Mouse (Mus musculus): Measurements from ENCODE around the gene Ccdc77. TPM values are rescaled to one million over a fixed set of nuclear protein-coding genes. Genes with fewer than 3 reads are reported as not detected.

The Ccdc77 gene
- total and polyA plus RNA-seq, 3 experiments: 14.4 to 17.9 TPM; not detected in 1

- no peaks in the 10 kb centered on the region for H3K9me3 ChIP-seq (replicated peaks; ENCODE audit: insufficient read depth, low read length)
- H3K9ac ChIP-seq (ENCODE audit: control insufficient read depth, low read depth, low read length, poor library complexity, severe bottlenecking): no peak overlapping the region
- no peak overlapping the region for H3K4me3 ChIP-seq (ENCODE audit: control insufficient read depth in 1 of 2, insufficient read depth in 1 of 2, low read depth in 2 of 2, low read length in 2 of 2)
- TF ChIP-seq KAT2A (conservative IDR thresholded peaks at IDR 0.05; ENCODE audit: low read depth, low read length) (no peak), CHD2 (IDR thresholded peaks at IDR 0.05; ENCODE audit: low read length) (no peak), USF2 (IDR thresholded peaks at IDR 0.05; ENCODE audit: borderline replicate concordance in 1 of 2, insufficient read depth in 1 of 2, low read depth in 1 of 2, low read length in 2 of 2) (no peak), SIN3A (IDR thresholded peaks at IDR 0.05; ENCODE audit: low read length) (no peak), ZMIZ1 (IDR thresholded peaks at IDR 0.05; ENCODE audit: low read depth, low read length) (no peak), CHD1 (IDR thresholded peaks at IDR 0.05; ENCODE audit: low read depth, low read length) (no peak), ZKSCAN1 (IDR thresholded peaks at IDR 0.05; ENCODE audit: low read depth, low read length) (no peak), ETS1 (IDR thresholded peaks at IDR 0.05; ENCODE audit: low read depth, low read length) (no peak), GATA1 (IDR thresholded peaks at IDR 0.05; ENCODE audit: low read depth, low read length) (no peak), BHLHE40 (IDR thresholded peaks at IDR 0.05; ENCODE audit: borderline replicate concordance, low read depth, low read length) (no peak), MEF2A (IDR thresholded peaks at IDR 0.05; ENCODE audit: extremely low read depth, insufficient replicate concordance, low read depth, low read length, poor library complexity, severe bottlenecking) (no peak), ZC3H11A (IDR thresholded peaks at IDR 0.05; ENCODE audit: low read depth, low read length) (no peak), CTCF (IDR thresholded peaks at IDR 0.05 in 2 of 3, conservative IDR thresholded peaks at IDR 0.05 in 1 of 3; ENCODE audit: control insufficient read depth in 1 of 3, insufficient read depth in 1 of 3, low read depth in 2 of 3, low read length in 3 of 3, poor library complexity in 1 of 3, severe bottlenecking in 1 of 3) (no peak), RCOR1 (IDR thresholded peaks at IDR 0.05; ENCODE audit: low read depth, low read length) (no peak)
- no peaks in the 10 kb centered on the region for H3K79me2 ChIP-seq (ENCODE audit: control insufficient read depth, insufficient read depth, low read length, poor library complexity)
- no peak for DNase-seq (ENCODE audit: low read depth, low spot score)
- no peaks in the 10 kb centered on the region for H3K36me3 ChIP-seq (ENCODE audit: control insufficient read depth in 1 of 2, insufficient read depth in 2 of 2, low read length in 2 of 2)
- H3K27me3 ChIP-seq (ENCODE audit: control insufficient read depth in 1 of 2, insufficient read depth in 2 of 2, low read length in 2 of 2): peaks cover 8% of the 10 kb centered on the region in 2 experiments
- no peaks in the 10 kb centered on the region for H3K4me1 ChIP-seq (ENCODE audit: control insufficient read depth in 1 of 2, insufficient read depth in 2 of 2, low read length in 2 of 2)
- H3K27ac ChIP-seq (ENCODE audit: control insufficient read depth, low read depth, low read length): no peak overlapping the region
These were observed 74.7 kb downstream of the Ccdc77 start for GRCm38 (mm10) chr6:120289430-120289829.

DNA sequence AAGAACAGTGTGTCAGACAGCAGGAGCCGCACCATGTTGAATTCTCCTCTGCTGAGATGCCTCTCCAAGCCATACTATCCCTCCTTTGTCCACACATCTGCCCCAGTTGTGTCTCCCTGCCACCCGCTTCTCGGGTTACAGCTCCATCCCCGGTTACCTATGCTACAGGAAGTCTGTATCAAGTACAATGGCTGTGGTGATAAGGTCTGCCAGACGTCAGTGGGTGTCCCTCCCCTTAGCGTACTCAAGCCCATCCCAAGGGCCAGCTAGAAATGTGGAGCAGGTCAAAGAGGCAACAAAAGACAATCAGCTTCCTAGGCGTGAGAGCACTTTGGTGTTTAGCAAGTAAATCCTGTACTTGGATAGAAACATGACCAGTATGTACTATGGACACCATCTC is 75.6 kb downstream of the Ccdc77 start:
- Histone ChIP-seq H3K27ac (ENCODE audit: control insufficient read depth, low read depth, low read length) (no peak overlapping the region), H3K9me3 (replicated peaks; ENCODE audit: insufficient read depth, low read length) (no peaks in the 10 kb centered on the region), H3K9ac (ENCODE audit: control insufficient read depth, low read depth, low read length, poor library complexity, severe bottlenecking) (no peak overlapping the region), H3K4me1 (ENCODE audit: control insufficient read depth in 1 of 2, insufficient read depth in 2 of 2, low read length in 2 of 2) (no peaks in the 10 kb centered on the region), H3K4me3 (ENCODE audit: control insufficient read depth in 1 of 2, insufficient read depth in 1 of 2, low read depth in 2 of 2, low read length in 2 of 2) (no peak overlapping the region), H3K27me3 (ENCODE audit: control insufficient read depth in 1 of 2, insufficient read depth in 2 of 2, low read length in 2 of 2) (peaks cover 8% of the 10 kb centered on the region in 2 experiments), H3K79me2 (ENCODE audit: control insufficient read depth, insufficient read depth, low read length, poor library complexity) (no peaks in the 10 kb centered on the region), H3K36me3 (ENCODE audit: control insufficient read depth in 1 of 2, insufficient read depth in 2 of 2, low read length in 2 of 2) (no peaks in the 10 kb centered on the region)
- no peak for DNase-seq (ENCODE audit: low read depth, low spot score)
- TF ChIP-seq BHLHE40 (IDR thresholded peaks at IDR 0.05; ENCODE audit: borderline replicate concordance, low read depth, low read length) (no peak), MAZ (IDR thresholded peaks at IDR 0.05; ENCODE audit: low read depth, low read length) (no peak), TCF12 (IDR thresholded peaks at IDR 0.05; ENCODE audit: low read depth, low read length) (no peak), TAL1 (IDR thresholded peaks at IDR 0.05; ENCODE audit: low read length) (no peak), GATA1 (IDR thresholded peaks at IDR 0.05; ENCODE audit: low read depth, low read length) (no peak), KAT2A (conservative IDR thresholded peaks at IDR 0.05; ENCODE audit: low read depth, low read length) (no peak), MYC (IDR thresholded peaks at IDR 0.05; ENCODE audit: low read depth, low read length) (no peak), HCFC1 (IDR thresholded peaks at IDR 0.05; ENCODE audit: low read depth, low read length) (no peak), POLR2A (IDR thresholded peaks at IDR 0.05; ENCODE audit: control insufficient read depth in 1 of 2, insufficient read depth in 1 of 2, low read depth in 1 of 2, low read length in 2 of 2, poor library complexity in 1 of 2) (no peak), SIN3A (IDR thresholded peaks at IDR 0.05; ENCODE audit: low read length) (no peak), USF1 (IDR thresholded peaks at IDR 0.05; ENCODE audit: low read depth, low read length) (no peak), NELFE (IDR thresholded peaks at IDR 0.05; ENCODE audit: low read depth, low read length) (no peak), JUND (IDR thresholded peaks at IDR 0.05; ENCODE audit: low read depth, low read length) (no peak)
